Mouse (Mus musculus): Measurements from ENCODE around the gene Efcab8.
A peak's percentile ranks its signal among the peaks of the same experiment; 100 is the strongest.

GRCm38 (mm10) chr2:153795090-153795489 lies 15.4 kb downstream of the Efcab8 start:
- TF ChIP-seq CTCF (IDR thresholded peaks at IDR 0.05; ENCODE audit: borderline replicate concordance, control insufficient read depth, extremely low read depth, insufficient read depth, low read length, poor library complexity) (0 out of 2 replicates have a peak, but pooled peaks have one; percentile 44), POLR2A (IDR thresholded peaks at IDR 0.05; ENCODE audit: control insufficient read depth, extremely low read depth, insufficient read depth, low read length, poor library complexity) (no peak)

Measured in thymus, adult 2 months (tissue).